Mouse (Mus musculus) limb, embryonic 10.5 days (tissue): ENCODE measurements around the gene Ghitm. TPM values are rescaled to one million over a fixed set of nuclear protein-coding genes. Genes with fewer than 3 reads are reported as not detected.
A peak's percentile ranks its signal among the peaks of the same experiment; 100 is the strongest.
"Not testable (repeated sequence)": the region's sequence is repeated elsewhere in the genome, so short reads cannot be mapped to it uniquely, and the experiment has no call there.

ENCODE experiments used
- DNase-seq: peaks from one replicate; pipeline ENCODE4 v3.0.0-alpha.2; 2017; ENCODE audit warnings: low spot score
- H3K27ac ChIP-seq: fragments of 300-500 bp; sonication (generic); 2 replicates; pipeline ENCODE4 v1.5.1; 2016; ENCODE audit warnings: mild to moderate bottlenecking
- H3K27me3 ChIP-seq: fragments of 300-500 bp; sonication (generic); 2 replicates; pipeline ENCODE4 v1.6.1; 2016; ENCODE audit warnings: low read depth, mild to moderate bottlenecking; ENCODE audit not compliant: poor library complexity, severe bottlenecking
- H3K36me3 ChIP-seq: fragments of 300-500 bp; sonication (generic); 2 replicates; pipeline ENCODE4 v1.6.1; 2016; ENCODE audit warnings: mild to moderate bottlenecking, moderate library complexity
- H3K4me1 ChIP-seq: fragments of 300-500 bp; sonication (generic); 2 replicates; pipeline ENCODE4 v1.6.1; 2016
- H3K4me3 ChIP-seq: fragments of 300-500 bp; sonication (generic); 2 replicates; pipeline ENCODE4 v1.5.1; 2016; ENCODE audit warnings: mild to moderate bottlenecking, moderate library complexity
- H3K9me3 ChIP-seq: fragments of 300-500 bp; sonication (generic); replicated peaks from 2 replicates; pipeline ENCODE4 v1.6.1; 2016; ENCODE audit warnings: mild to moderate bottlenecking
- WGBS: fragments of 180-500 bp; shearing (Covaris S2); methylation state at CpG from one replicate; pipeline ENCODE4 v1.1.7; 2016; 5-methylcytosine and 5-hydroxymethylcytosine counted together
- polyA plus RNA-seq: library from polyadenylated mRNA; unstranded; fragments of >200 nt; fragmentation: Nextera tagmentation; extraction: Ambion mirVana; gene quantifications from 2 replicates; pipeline ENCODE4 v1.2.1, GENCODE M21; 2016

The Ghitm gene
- 182 TPM in 2 replicates for polyA plus RNA-seq

- whole genome bisulfite sequencing: under 1% methylated on average over 38 of the region's 38 CpGs
- no peaks in the 10 kb centered on the region for H3K9me3 ChIP-seq
- H3K4me1 ChIP-seq: peaks cover 6% of the 10 kb centered on the region; the same call in 1 of the 2 replicates
- H3K36me3 ChIP-seq: peaks cover 33% of the 10 kb centered on the region
- peak within 1 kb of the TSS; percentile 90 for H3K27ac ChIP-seq
- peak within 1 kb of the TSS; percentile 90 for H3K4me3 ChIP-seq
- DNase-seq: peak; percentile 91
- no peaks in the 10 kb centered on the region for H3K27me3 ChIP-seq
Measured at GRCm38 (mm10) chr14:37135127-37135593, at the start of gene Ghitm. TSS of gene Ghitm (minus strand) at chr14:37135272.

DNA sequence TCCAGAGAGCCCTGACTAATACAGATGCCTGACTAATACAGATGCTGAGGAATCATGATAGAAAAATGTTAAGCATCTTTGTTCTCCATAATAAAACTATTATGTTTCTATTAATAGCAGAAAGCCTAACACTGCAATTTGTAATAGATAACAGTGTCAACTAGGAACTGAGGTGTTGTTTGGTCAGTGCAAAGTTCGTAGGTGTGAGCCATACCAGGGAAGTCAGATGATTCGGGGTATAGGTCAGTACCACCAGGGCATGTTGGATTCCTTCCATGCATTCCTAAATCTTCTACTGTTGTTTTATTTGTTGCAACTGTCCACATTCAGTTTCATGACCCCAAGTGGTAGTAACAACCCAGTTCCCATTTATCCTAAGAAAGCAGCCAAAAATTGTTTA lies 49.8 kb upstream of the Ghitm start:
- no peak for DNase-seq
- Histone ChIP-seq H3K9me3 (no peaks in the 10 kb centered on the region), H3K4me1 (no peaks in the 10 kb centered on the region)

GRCm38 (mm10) chr14:37174484-37174883 lies 39.4 kb upstream of the Ghitm start:
- H3K4me3 ChIP-seq: no peak overlapping the region
- no peak overlapping the region for H3K27ac ChIP-seq
- WGBS: 74% methylated on average over 3 of the region's 3 CpGs
- no peaks in the 10 kb centered on the region for H3K36me3 ChIP-seq
- no peak for DNase-seq
- H3K4me1 ChIP-seq: no peaks in the 10 kb centered on the region
- no peaks in the 10 kb centered on the region for H3K27me3 ChIP-seq
- no peaks in the 10 kb centered on the region for H3K9me3 ChIP-seq

More for the DNA sequence above, 49.8 kb upstream of the Ghitm start:
- Histone ChIP-seq H3K27me3 (no peaks in the 10 kb centered on the region), H3K36me3 (no peaks in the 10 kb centered on the region), H3K4me3 (no peak overlapping the region), H3K27ac (no peak overlapping the region)
- 90% methylated on average over 2 of the region's 2 CpGs for WGBS

DNA sequence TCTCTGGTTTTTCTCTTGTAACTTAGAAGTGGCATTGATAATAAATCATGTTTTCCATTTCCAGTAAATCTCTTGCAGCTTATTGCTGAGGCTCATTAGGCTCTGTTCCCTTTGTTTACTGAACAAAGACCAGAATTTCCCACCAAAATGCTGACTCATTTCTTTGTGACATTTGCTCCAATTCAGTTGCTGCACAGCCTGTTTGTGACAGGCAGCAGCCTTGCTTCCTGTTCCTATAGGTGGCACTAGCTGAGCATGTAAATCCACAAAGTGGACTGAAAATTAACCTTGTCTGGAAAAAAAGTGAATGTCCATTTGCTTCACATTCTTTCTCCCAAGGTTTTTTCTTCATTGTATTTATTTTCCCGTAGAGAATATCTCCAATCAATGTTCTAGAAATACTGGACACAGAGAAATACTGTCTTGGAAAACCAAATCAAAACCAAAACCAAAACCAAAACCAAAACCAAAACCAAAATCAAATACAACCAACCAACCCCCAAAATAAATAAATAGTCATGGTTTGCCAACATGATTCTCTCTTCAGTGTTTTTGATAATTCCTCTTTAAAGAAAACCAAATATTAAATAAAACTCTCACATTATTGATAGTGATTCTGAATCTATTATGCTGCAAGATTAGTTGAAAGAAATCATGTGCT lies 30.3 kb upstream of the Ghitm start:
- Histone ChIP-seq H3K9me3 (no peaks in the 10 kb centered on the region), H3K27ac (no peak overlapping the region), H3K4me1 (no peaks in the 10 kb centered on the region), H3K36me3 (no peaks in the 10 kb centered on the region), H3K4me3 (no peak overlapping the region), H3K27me3 (no peaks in the 10 kb centered on the region)
- no peak for DNase-seq
- 85% methylated on average over 1 of the region's 1 CpGs for WGBS

DNA sequence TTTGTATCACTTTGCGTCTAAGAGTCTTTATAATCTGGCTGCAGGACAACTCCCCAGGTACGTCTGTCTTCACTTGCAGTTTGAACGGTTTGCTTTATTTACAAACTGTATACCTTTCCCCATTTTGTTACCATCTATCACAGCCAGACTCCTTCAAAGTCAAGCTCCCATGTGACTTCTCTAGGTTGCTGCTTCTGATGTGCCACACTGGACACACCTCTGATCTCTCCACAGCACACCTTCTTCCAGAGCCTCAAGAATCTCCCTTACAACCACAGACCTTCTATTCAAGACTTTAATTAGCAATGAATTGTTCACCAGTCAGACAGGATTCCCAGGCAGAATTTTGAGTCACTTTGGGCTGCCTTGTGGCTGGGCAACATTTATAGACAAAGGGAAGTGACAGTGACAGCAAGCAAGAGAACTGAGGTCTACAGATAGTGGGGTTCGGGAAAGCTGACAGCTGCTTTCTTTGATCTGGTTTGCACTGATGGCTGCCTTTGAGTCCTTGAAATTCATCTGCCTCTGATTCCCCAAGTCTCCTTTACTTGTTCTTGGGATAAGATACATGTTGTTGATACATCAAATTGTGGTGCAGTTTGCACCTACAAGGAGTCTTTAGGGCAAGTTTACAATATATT lies 29.4 kb upstream of the Ghitm start:
- Histone ChIP-seq H3K4me1 (no peaks in the 10 kb centered on the region), H3K27ac (no peak overlapping the region), H3K4me3 (no peak overlapping the region), H3K9me3 (no peaks in the 10 kb centered on the region), H3K27me3 (no peaks in the 10 kb centered on the region), H3K36me3 (no peaks in the 10 kb centered on the region)
- WGBS: 80% methylated on average over 4 of the region's 4 CpGs
- no peak for DNase-seq

GRCm38 (mm10) chr14:37163277-37163956 lies 28.3 kb upstream of the Ghitm start:
- Histone ChIP-seq H3K4me3 (no peak overlapping the region), H3K9me3 (no peaks in the 10 kb centered on the region), H3K27me3 (no peaks in the 10 kb centered on the region), H3K36me3 (no peaks in the 10 kb centered on the region), H3K27ac (no peak overlapping the region), H3K4me1 (no peaks in the 10 kb centered on the region)
- 90% methylated on average over 4 of the region's 4 CpGs for WGBS
- DNase-seq: no peak

DNA sequence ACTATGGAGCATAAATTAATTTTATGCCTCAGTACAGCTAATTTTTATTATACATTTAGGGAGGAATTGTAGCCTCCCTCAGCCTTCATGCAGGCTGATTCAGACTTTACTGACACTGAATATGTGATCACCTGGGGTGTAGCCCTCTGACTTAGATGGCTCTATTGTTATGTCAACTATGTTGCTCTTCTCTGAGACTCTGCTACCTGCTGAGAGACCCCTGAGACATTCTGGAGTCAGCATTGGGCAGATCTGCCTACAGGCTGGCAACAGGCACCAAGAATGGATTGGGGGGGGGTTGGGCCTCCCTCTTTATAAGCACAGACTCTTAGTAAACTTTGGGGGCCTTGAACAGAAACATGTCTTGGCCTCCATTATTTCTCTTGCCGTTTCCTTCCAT lies 19.3 kb upstream of the Ghitm start:
- Histone ChIP-seq H3K4me1 (no peaks in the 10 kb centered on the region), H3K9me3 (no peaks in the 10 kb centered on the region), H3K27ac (no peak overlapping the region), H3K4me3 (no peak overlapping the region), H3K27me3 (no peaks in the 10 kb centered on the region), H3K36me3 (no peaks in the 10 kb centered on the region)
- WGBS: 84% methylated on average over 1 of the region's 1 CpGs
- no peak for DNase-seq

DNA sequence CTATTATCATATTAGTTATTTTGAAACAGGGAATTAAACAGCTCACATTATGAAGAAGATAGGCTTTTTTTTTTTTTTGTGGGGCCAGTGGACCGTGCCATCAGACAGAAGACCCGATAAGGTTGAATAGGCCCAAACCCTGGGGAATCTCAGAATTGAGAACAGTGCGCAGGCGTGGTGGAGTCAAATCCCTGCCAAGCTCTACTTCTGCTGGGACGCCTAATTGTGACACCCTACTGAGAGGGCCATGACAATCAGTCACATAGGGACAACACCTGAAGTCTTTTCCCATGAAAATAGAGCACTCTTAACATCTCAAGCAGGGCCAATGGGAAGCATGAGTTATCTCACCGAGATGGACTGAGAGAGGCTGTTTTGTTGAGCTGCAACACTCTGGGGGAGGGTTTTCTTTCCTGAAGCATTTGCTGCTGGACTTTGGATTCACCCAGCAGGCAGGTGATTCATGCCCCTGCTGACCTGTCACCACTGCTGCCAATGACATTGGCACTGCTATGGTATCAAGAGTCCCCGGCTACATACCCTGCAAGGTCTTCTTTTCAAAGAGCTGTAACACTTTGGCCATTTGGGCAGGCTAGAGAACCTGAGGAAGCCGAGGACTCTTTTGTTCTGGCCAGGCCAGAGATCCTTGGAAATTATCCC lies 4.1 kb upstream of the Ghitm start:
- Histone ChIP-seq H3K36me3 (no peaks in the 10 kb centered on the region), H3K4me3 (no peak overlapping the region), H3K27ac (no peak overlapping the region), H3K27me3 (no peaks in the 10 kb centered on the region), H3K4me1 (peaks cover 1% of the 10 kb centered on the region; the same call in 1 of the 2 replicates), H3K9me3 (no peaks in the 10 kb centered on the region)
- no peak for DNase-seq
- 81% methylated on average over 8 of the region's 8 CpGs for WGBS

DNA sequence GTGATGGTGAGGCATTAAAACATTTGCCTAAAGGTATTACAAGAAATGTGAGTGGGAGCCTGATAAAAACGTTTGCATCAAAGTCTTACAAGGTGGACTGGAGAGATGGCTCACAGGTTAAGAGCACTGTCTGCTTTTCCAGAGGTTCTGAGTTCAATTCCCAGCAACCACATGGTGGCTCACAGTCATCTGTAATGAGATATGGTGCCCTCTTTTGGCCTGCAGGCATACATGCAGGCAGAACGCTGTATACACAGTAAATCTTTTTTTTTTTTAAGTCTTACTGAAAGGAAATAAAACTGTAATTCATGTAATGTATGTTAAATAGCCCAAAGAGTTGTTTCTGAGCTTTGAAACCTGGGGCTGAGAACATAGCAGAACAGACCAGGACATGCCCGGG lies 2.5 kb upstream of the Ghitm start:
- H3K9me3 ChIP-seq, H3K36me3 ChIP-seq, DNase-seq, H3K4me3 ChIP-seq, H3K27ac ChIP-seq, H3K27me3 ChIP-seq, H3K4me1 ChIP-seq: not testable (repeated sequence)
- 86% methylated on average over 3 of the region's 3 CpGs for WGBS

DNA sequence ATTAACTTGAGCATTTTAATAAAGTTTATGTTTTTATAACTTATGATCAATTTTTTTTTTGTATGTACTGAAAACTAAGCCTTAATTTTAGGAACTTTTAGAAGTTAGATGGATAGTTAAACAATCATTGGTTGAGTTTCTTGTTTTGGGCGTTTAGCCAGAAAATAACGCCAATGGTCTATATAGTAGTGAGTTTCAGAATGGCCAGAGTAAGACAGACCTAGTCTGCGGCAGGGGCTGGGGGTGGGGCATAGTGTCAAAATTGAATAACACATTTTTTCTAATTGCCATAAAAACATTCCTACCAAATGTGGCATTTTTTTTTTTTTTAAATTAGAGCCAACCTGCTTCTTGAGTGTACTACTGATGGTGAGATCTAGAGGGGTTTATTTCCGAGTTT lies 1.0 kb upstream of the Ghitm start:
- H3K9me3 ChIP-seq: no peaks in the 10 kb centered on the region
- 95% methylated on average over 4 of the region's 4 CpGs for WGBS
- H3K27me3 ChIP-seq: no peaks in the 10 kb centered on the region
- peaks cover 24% of the 10 kb centered on the region for H3K36me3 ChIP-seq
- H3K4me3 ChIP-seq: peak overlapping the region; percentile 90; the same call in 1 of the 2 replicates
- no peak overlapping the region for H3K27ac ChIP-seq
- no peak for DNase-seq
- peaks cover 6% of the 10 kb centered on the region; the same call in 1 of the 2 replicates for H3K4me1 ChIP-seq

DNA sequence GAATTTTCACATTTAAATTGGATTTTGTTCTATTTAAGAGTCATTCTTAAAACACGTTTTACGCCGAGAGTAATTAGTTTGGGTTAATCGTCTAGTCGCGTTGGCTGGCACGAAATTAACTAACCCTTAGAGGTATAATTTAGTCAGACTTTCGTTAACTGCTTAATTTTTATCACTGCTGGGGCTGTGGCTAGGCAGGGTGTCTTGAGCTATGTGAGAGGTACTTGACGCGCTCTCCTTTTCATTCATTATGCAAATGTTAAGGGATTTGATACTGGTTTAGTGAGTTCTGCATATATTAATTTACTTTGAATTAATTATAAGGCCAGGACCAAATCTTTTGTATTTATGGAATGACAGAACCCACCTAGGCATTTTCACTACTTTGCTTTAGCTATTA lies 599 bp upstream of the Ghitm start:
- no peaks in the 10 kb centered on the region for H3K9me3 ChIP-seq
- H3K4me3 ChIP-seq: peak overlapping the region; percentile 90
- H3K36me3 ChIP-seq: peaks cover 28% of the 10 kb centered on the region
- H3K27ac ChIP-seq: peak overlapping the region; percentile 70; the same call in 1 of the 2 replicates
- 4% methylated on average over 10 of the region's 10 CpGs for WGBS
- peaks cover 6% of the 10 kb centered on the region; the same call in 1 of the 2 replicates for H3K4me1 ChIP-seq
- H3K27me3 ChIP-seq: no peaks in the 10 kb centered on the region
- no peak for DNase-seq

GRCm38 (mm10) chr14:37134304-37135126 lies 557 bp downstream of the Ghitm start:
- peak overlapping the region; percentile 90 for H3K27ac ChIP-seq
- peaks cover 39% of the 10 kb centered on the region for H3K36me3 ChIP-seq
- H3K4me1 ChIP-seq: peaks cover 6% of the 10 kb centered on the region; the same call in 1 of the 2 replicates
- DNase-seq: no peak
- H3K27me3 ChIP-seq: no peaks in the 10 kb centered on the region
- H3K9me3 ChIP-seq: no peaks in the 10 kb centered on the region
- 2% methylated on average over 40 of the region's 40 CpGs for WGBS
- H3K4me3 ChIP-seq: peak overlapping the region; percentile 90
